1 mouse cellular context compared by ENCODE assay signal in the genomic region with DNA sequence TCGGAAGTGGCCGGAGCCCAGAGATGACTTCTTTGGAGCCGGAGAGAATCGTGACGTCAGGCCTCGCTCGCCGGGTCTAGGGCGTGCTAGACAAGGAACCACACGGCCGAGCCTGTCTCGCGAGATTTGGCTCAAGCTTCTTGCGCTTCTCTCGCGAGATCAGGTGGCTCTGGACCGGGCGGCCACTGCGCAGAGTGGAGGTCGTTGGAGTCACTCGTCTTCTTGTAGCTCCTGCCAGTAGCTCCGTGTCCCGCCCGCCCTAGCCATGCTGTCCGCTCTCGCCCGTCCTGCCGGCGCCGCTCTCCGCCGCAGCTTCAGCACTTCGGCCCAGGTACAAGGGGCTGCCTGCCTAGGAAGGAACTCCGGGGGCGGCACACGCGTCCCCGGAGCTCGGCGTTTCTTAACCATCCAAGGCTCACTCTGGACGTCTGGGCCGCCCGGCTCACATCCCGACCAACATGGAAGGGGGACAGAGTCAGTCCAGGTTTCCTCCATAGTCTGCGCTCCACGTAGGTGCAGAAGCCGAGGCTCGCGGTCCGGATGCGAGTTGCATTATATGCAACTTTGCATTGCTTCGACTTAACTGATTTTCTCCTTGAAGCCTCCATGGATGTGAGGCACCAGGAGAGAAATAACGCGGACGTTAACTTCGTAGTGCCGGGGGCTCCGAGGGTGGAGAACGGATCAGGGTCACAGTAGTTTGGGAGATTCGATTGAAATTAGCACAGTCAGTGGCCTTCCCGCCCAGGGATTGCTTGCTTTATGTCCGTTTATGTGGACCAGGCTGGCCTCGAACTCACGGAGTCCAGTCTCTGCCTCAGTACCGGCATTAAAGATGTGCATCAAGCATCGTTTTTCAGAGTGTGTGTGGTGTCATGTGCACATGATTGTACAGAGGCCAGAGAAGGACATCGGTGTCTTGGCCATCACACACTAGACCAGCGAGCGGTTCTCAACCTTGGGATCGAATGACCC.
TF ChIP-seq lines count a peak whose summit lies in the region.

A gene (plus strand): TSS at position 10 of the 975 bp plus-strand sequence.

TF ChIP-seq in MEL, 35 proteins besides CTCF, POLR2A, EP300 and RAD21 (continued from another document):
- TF ChIP-seq UBTF (IDR thresholded peaks at IDR 0.05; ENCODE audit: borderline replicate concordance, insufficient read depth, low read depth, low read length): no peak
- TF ChIP-seq SMC3 (IDR thresholded peaks at IDR 0.05; ENCODE audit: low read depth, low read length): peak; percentile 9; the same call in 1 of the 2 replicates
- TF ChIP-seq MXI1 (IDR thresholded peaks at IDR 0.05; ENCODE audit: low read depth, low read length): peak; percentile 86
- TF ChIP-seq ZC3H11A (IDR thresholded peaks at IDR 0.05; ENCODE audit: low read depth, low read length): no peak
- TF ChIP-seq BHLHE40 (IDR thresholded peaks at IDR 0.05; ENCODE audit: borderline replicate concordance, low read depth, low read length): no peak
- peak; percentile 96 for TF ChIP-seq CHD2 (IDR thresholded peaks at IDR 0.05; ENCODE audit: low read length)
- TF ChIP-seq POLR2AphosphoS2 (IDR thresholded peaks at IDR 0.05; ENCODE audit: low read length): peak; percentile 98
- peak; percentile 76 for TF ChIP-seq SIN3A (IDR thresholded peaks at IDR 0.05; ENCODE audit: low read length)
- no peak for TF ChIP-seq E2F4 (IDR thresholded peaks at IDR 0.05; ENCODE audit: borderline replicate concordance, low read depth, low read length)
- TF ChIP-seq ELF1 (IDR thresholded peaks at IDR 0.05; ENCODE audit: low read depth, low read length): no peak
- TF ChIP-seq MEF2A (IDR thresholded peaks at IDR 0.05; ENCODE audit: extremely low read depth, insufficient replicate concordance, low read depth, low read length, poor library complexity, severe bottlenecking): no peak
- peak; percentile 66; the same call in 1 of the 2 replicates for TF ChIP-seq POLR2AphosphoS5 (IDR thresholded peaks at IDR 0.05; ENCODE audit: borderline replicate concordance, low read depth, low read length)
- TF ChIP-seq ZMIZ1 (IDR thresholded peaks at IDR 0.05; ENCODE audit: low read depth, low read length): peak; percentile 91; the same call in 1 of the 2 replicates
- TF ChIP-seq GATA1 (IDR thresholded peaks at IDR 0.05; ENCODE audit: low read depth, low read length): no peak
- no peak for TF ChIP-seq MAFK (IDR thresholded peaks at IDR 0.05; ENCODE audit: borderline replicate concordance, low read depth, low read length)
- TF ChIP-seq ZKSCAN1 (IDR thresholded peaks at IDR 0.05; ENCODE audit: low read depth, low read length): no peak
